Mouse (Mus musculus) gastrocnemius, postnatal 36 days (tissue): ENCODE data around the gene Fam117a. TPM values are rescaled to one million over a fixed set of nuclear protein-coding genes. Genes with fewer than 3 reads are reported as not detected.
A peak's percentile ranks its signal among the peaks of the same experiment; 100 is the strongest.

Experiments
- DNase-seq, 2 experiments: peaks; one replicate each; pipeline ENCODE4 v3.0.0; 2022
- intact Hi-C: fragments of 180-260 bp; cut with DNase I; formaldehyde crosslinking; loops from one replicate; pipeline ENCODE4 v1.15.1; 2025
- long read RNA-seq, 2 experiments: library from polyadenylated mRNA; stranded (forward); transcript quantifications; one replicate each; pipeline ENCODE4 v2.0.0; 2021
- total RNA-seq, 2 experiments: library from RNA; stranded (reverse); gene quantifications; 2 replicates each; pipeline ENCODE4 v1.2.3; 2021

Fam117a gene
- 1 to 10 TPM; 2.0 to 2.2 TPM for total RNA-seq
- long read RNA-seq, experiment 1, partial matches to known transcripts = 1 of 1 reads
- long read RNA-seq, experiment 1, other reads (novel, unspliced or antisense) = 0 of 1 reads
- long read RNA-seq, experiment 2, partial matches to known transcripts = 1 of 1 reads
- long read RNA-seq, experiment 2, other reads (novel, unspliced or antisense) = 0 of 1 reads

GRCm38 (mm10) chr11:95336568-95337128 lies at the start of gene Fam117a:
TSS of gene Fam117a (plus strand) at chr11:95337018.
- intact Hi-C loops = no loop called here
- peak; percentile 65 to 81 for DNase-seq

DNA sequence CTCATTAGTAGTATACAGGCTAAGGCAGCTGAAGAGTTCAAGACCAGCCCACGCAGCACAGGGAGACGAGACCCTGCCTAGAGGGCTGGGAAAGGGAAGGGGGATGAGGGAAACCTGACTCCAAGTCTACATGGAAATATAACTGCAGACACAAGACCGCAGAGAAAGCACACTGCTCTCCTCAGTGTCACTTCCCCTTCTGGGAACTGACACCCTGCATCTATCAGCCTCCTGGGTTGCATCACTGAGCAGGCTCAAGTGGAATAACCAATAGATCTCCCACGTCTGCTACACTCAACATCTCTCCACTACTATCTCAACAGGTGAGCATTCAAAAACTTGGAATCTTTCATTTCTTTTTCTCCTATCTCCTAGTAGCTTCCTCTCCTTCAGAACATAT lies 44.8 kb upstream of the Fam117a start:
- no peak for DNase-seq
- intact Hi-C loops = no loop called here

DNA sequence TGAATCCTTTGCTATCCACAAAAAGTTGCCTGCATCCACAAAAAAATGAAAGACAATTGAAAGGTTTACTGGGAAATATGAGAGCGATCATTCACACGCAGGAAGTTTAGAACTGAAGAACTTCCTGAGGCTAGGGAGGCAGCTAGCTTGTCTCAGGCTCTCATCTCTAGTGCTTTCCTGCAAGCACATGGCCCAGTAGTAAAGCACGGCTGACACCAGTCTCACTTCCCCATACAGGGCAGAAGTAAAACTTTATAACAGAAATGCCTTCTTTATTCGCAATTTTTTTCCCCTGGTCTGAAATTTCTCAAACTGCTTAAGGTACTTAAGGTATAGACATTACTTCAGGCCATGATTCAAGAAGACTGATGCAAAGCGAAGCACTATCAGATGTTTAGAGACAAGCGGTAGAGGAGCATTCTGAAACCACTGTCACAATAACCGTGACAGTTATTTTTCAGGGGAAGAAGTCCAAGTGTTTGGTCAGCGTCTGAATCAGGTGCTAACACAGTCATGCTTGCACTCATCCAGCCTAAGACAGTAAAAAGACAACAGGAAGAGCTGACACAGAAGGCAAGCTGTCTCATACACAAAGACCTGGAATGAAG lies 43.7 kb upstream of the Fam117a start:
- no peak for DNase-seq
- intact Hi-C loops = no loop called here

DNA sequence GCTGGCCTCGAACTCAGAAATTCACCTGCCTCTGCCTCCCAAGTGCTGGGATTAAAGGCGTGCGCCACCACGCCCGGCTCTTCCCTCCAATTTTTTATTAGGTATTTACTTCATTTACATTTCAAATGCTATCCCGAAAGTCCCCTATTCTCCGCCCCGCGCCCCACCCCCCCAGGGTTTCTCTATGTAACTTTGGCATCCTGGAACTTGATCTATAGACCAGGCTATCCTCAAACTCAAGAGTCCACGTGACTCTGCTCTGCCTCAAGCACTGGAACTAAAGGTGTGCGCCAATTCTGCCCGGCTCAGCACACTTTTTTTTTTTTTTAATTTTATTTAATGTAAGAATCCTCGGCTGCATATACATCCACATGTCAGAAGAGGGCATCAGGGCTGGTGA lies 41.1 kb upstream of the Fam117a start:
- intact Hi-C loops = loop anchor here (5.0 kb wide), 1 partner anchor 38 kb away; no protein-coding TSS in a partner anchor
- DNase-seq = no peak

- intact Hi-C loops = loop anchor here (5.0 kb wide), 1 partner anchor 41 kb away; no protein-coding TSS in a partner anchor
- no peak for DNase-seq
Measured at GRCm38 (mm10) chr11:95298146-95298545, 38.7 kb upstream of the Fam117a start.

DNA sequence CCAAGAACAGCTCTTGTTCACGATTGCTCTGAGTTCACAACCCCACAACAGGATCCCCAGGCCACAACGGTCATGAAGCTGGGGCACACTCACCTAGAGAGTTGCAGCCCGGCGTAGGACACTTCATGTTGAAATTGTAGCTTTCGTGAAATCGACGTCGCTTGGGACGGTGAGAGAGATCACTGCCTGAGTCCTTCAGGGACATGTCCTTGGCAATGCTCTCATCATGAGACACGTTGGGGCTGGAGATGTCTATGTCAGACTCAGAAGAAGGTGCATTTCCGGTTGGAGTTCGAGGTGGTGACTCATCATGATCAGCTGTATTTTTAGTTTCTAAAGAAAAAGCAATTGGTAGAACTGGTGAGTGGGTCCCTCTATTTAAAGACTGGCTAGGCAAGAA lies 36.9 kb upstream of the Fam117a start:
- intact Hi-C loops = loop anchor here (5.0 kb wide), 1 partner anchor 43 kb away; no protein-coding TSS in a partner anchor
- DNase-seq = no peak

DNA sequence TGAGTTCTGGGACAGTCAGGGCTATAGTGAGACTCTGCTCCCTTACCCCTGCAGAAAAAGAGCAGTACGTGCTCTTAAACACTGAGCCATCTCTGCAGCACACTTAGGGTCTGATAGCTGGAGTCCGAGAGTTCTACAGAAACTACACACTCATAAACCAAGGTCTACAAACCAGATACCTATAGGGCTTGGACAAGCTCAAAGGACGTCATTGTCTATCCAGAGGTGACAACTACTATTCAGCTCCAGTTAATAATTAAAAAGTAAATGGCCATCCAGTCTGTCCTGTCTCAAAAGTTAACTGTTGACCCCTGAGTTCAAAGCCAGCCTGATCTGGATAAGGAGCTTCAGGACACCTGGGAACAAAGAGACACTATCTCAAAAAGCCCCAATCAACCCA lies 35.0 kb upstream of the Fam117a start:
- DNase-seq = no peak
- intact Hi-C loops = no loop called here

- intact Hi-C loops = no loop called here
Measured at GRCm38 (mm10) chr11:95305600-95305999, 31.2 kb upstream of the Fam117a start.

GRCm38 (mm10) chr11:95307526-95307925 lies 29.3 kb upstream of the Fam117a start:
- intact Hi-C loops = no loop called here
- no peak for DNase-seq

More at GRCm38 (mm10) chr11:95305600-95305999, 31.2 kb upstream of the Fam117a start:
- no peak for DNase-seq

DNA sequence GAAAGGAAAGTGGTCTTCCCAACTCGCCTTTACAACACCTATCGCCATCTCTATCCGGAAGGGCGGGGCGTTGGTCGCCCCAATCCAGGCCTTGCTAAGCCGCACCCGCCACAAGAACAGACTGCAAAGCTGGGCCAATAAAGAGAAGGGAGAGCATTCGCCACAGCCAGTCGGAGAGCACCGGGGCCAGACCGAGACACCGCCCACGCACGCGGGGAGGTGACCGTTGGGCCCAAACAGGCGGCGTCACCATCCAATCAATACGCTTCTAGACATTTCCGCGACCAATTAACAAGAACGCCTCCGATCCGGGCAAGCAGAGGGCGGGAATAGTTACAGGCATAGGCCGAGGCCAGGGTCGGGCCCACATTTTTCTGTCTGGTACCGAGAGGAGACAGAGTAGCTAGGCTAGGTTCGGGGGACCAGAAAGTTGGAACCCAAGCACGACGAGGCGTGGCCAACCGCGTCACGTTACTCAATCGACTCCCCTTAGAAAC lies 27.3 kb upstream of the Fam117a start:
- peak; percentile 88 to 95 for DNase-seq
- intact Hi-C loops = no loop called here

DNA sequence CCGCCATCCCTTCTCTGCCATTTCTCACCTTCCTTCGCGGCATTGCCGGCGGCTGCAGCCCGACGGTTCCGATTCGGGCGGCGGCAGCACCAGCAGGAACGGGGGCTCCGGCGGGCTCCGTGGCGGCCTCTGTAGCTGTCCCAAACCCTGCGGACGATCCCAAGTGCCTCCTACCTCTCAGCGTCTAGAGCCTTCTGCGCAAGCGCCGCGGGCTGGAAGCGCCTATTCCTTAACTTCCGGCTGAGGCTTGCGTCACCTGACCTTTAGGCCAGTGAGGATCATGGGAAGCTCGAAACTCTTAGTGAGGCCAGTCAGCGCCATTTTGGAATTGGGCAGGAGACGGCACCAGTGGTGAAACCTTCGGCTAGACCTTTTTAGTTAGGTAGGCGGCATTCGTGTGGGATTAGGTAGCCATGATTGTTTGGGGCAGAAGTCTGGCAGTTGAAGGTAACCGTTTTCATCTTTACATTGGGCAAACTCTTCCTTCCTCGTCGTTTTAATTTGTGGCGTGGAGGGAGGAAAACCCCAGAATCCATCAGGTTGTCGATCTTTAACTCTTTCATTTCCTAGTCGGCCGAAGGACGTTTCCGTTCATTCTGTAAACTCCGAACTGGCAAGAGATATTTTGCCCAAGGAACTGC lies 26.7 kb upstream of the Fam117a start, which contains the start of gene Kat7:
Kat7 (minus strand) TSS at position 240 of the 641 bp plus-strand sequence.
- intact Hi-C loops = no loop called here
- peak; percentile 93 to 95 for DNase-seq

DNA sequence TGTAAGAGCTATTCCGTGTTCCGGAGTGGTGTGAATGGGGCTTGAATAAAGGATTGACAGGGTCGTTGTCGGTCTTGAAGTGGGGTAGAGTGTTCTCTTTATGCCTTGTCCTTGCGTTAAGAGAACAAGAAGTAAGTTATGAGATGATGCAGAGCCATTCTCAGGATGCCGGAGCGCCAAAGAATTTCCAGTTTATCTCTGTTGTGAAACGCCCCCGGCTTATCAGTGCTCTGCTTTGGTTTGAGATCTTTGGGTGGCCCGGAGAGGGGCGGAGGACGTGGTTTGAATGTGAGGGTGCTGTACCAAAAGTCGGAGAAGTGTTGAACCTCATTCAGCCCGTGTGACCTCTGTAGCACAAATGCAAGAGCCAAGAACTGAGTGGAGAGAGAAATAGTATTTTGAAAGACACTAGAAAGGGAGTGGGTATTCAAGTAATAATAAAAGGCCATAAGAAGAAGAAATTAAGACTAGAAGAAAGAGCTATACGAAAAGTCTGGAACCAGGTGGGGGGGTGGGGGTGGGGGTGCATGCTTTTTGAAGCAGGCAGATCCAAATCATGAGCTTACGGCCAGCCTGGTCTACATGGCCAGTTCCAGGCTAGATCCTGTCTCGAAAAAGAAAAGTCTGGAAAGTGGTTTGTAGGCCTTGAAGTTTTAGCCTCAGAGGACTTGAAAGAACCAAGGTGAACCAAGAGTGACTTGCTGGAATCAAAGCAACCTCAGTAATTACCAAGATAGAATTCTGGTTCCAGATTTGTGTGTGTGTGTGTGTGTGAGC lies 26.0 kb upstream of the Fam117a start:
- peak in 1 of 2 experiments; percentile 25 for DNase-seq
- intact Hi-C loops = no loop called here

- intact Hi-C loops = no loop called here
- DNase-seq = no peak
Measured at GRCm38 (mm10) chr11:95311425-95311807, 25.4 kb upstream of the Fam117a start.

- intact Hi-C loops = loop anchor here (5.0 kb wide), 2 partner anchors 67 to 207 kb away; partner anchors contain the start of gene Slc35b1
- DNase-seq = no peak
Measured at GRCm38 (mm10) chr11:95315215-95315955, 21.4 kb upstream of the Fam117a start.

GRCm38 (mm10) chr11:95318116-95318515 lies 18.7 kb upstream of the Fam117a start:
- no peak for DNase-seq
- intact Hi-C loops = loop anchor here (5.0 kb wide), 2 partner anchors 64 to 204 kb away; partner anchors contain the start of gene Slc35b1

DNA sequence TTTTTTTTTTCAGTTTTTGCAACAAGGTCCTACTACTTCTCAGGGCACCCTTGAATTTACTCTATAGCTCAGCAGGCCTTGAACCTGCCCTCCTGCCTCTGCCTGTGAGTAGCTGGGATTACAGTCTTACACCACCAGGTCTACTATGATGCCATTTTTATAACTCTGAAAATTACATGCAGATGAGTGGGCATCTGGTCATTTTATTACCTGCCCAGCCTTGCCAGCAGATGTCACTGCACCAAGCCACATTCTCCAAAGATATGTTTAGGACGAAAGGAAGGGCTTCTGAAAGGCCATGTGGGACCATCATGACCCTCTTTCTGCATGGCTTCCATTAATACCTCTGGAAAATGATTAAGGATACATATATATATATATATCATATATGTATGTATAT lies 17.3 kb upstream of the Fam117a start:
- intact Hi-C loops = loop anchor here (5.0 kb wide), 2 partner anchors 63 to 203 kb away; partner anchors contain the start of gene Slc35b1
- no peak for DNase-seq

DNA sequence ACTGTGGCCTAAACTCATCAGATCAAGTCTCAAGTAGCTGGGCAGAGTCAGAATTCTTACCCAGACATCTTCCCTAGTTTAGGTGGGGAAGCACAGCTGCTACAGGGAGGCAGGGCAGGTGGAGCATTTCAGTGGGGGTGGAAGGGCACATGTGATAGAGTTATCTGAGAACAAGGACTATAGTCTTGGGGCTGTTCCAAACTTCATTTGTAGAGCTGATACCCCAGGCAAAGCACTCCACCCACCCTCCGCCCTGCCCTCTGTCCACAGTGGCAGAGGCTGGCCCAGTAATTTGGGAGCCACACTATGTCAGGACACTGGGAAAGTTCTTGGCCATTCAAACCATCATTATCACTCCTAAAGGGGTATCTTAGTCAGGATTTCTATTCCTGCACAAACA lies 16.8 kb upstream of the Fam117a start:
- DNase-seq = no peak
- intact Hi-C loops = no loop called here

DNA sequence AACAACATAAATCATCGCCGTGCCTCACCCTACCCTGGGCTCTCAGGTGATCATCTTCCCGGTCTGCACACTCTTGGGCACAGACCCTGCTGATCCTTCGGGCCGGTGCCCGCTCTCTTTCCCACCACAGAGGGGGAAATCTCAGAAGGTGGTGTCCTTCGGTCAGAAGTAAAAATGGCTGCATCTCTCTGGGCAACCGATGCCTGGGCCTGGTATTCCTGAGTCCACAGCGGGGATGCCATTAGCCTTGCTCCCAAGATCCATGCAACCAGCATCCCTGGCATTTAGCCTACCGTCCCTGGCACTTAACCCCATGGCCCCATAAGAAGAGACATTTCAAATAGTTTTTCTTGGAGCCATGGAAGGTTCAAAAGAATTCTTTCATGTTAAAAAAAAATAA lies 12.6 kb upstream of the Fam117a start:
- DNase-seq = no peak
- intact Hi-C loops = no loop called here

GRCm38 (mm10) chr11:95325832-95326231 lies 11.0 kb upstream of the Fam117a start:
- intact Hi-C loops = no loop called here
- DNase-seq = no peak
